Mouse (Mus musculus): ENCODE measurements around the gene Prl7a2.

The Prl7a2 gene

DNA sequence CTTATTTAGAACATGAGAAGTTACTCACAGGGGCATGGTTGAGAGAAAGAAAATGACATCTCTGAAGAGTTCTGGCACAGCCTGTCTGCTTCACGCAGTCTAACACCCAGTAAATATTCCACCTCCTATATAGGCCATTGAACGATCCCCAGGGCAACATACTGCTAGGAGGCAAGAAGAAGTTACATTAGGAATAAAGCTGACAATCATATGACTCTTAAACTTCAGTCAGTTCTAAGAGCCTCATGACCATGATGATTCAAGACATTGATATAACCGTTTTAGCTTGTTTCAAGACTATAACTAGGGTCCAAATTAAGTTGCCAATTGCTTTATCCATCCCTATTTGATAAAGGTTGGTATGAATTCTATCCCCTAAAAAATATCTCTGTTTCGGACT, at the start of gene Prl7a2:
Gene Prl7a2, minus strand, starts transcription at position 101 of the 400 bp plus-strand sequence.
- no peak for DNase-seq (ENCODE audit: low spot score)

DNA sequence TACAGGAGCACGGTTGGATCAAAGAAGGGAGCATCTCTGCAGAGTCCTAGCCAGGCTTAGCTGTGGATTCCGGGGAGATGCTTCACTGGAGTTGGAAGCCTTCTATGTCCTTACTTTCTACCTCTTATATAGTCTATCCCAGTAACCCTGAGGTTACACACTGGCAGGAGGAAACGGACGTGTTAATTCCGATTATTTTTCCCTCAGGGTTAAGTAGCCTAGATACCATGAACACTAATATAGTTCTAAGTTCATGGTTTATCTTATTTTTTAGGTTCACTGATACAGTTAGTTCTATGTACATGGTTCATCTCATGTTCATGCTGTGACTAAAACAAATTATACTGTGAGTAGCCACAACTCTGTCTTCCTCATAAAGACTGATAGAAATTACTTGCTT, 48.8 kb upstream of the Prl7a2 start, which contains the start of gene Prl7d1:
Gene Prl7d1, minus strand, starts transcription at position 101 of the 400 bp plus-strand sequence.
- DNase-seq (ENCODE audit: low spot score), result no peak

DNA sequence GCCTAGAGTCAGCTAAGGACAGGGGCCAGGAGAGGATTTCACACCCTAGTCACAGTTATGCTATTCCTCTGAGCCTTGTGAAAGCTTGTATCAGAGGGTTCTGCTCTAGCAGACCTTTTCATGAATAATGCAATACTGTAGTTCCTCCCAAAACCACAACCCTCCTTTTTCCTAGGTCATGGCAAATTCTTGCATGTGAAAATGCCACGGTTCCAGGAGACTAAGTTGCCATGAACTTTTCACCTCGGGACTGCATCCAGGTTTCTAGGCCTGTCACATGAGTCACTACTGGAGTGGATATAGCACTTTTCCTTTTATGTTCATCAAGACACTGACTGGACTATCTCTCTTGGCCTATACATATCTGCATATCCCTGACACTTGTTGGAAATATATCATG, 38.7 kb upstream of the Prl7a2 start:
- DNase-seq (ENCODE audit: low spot score), result no peak

DNA sequence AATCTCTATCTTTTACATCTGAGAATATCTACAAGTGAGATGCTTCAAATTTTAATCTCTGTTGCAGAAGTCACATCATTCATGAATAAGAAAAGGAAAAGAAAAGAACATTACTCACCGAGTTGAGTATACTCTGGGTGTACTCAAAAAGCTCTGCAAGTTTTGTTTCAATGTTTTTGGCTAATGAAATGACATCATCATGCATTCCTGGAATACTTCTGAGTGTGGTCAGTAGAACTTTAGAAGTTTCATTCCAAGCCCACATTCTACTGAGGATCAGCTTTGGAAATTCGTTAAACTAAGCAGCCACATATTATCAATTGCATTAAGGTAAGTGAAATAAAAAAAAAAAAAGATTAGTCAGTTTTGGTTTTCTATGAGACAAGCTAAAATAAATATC, 7.1 kb downstream of the Prl7a2 start:
- DNase-seq (ENCODE audit: low spot score), result no peak

DNA sequence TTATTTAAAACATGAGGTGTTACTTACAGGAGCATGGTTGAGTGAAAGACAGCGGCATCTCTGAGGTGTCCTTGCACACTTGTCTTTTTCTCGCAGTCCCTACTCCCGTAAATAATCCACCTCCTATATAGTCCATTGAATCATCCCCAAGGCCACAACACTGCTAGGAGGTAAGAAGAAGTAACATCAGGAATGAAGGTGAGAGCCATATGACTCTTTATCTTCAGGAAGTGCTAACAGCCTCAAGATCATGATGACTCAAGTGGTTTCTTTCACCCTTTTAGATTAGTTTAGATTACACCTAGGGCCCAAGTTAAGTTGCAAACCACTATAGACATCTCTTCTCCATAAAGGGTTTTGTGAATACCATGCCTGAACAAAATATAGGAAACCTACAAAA, 25.4 kb downstream of the Prl7a2 start, which contains the start of gene Prl7a1:
Gene Prl7a1, minus strand, starts transcription at position 101 of the 400 bp plus-strand sequence.
- no peak for DNase-seq (ENCODE audit: low spot score)

DNA sequence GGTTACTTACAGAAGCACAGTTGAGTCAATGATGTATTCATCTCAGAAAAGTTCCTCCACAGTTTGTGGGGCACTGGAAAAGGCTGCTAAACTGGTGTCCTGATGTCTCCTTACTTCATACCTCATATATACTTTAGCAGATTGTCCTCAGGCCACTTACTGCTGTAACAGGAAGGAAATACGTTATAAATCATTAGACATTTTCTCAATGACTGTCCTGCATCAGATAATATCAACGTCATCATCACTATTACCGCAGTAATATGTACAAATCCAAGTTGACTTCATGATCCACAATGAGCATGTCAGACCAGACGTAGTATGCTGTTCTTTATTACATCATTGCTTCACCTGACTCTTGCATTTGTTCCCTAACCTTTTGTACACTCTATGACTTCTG, 57.4 kb downstream of the Prl7a2 start, which contains the start of gene Prl7b1:
Gene Prl7b1, minus strand, starts transcription at position 101 of the 400 bp plus-strand sequence.
- no peak for DNase-seq (ENCODE audit: low spot score)
